Mouse (Mus musculus) retina, postnatal 7 days (tissue): Measurements from ENCODE around the gene Ak1.

Experiments used
- DNase-seq: peaks from one replicate; pipeline ENCODE4 v3.0.0-alpha.2; 2012; ENCODE audit warnings: low read depth, low spot score

Gene Ak1

GRCm38 (mm10) chr2:32621517-32621859 lies at the start of gene Ak1:
TSS of gene Ak1 (plus strand) at chr2:32621758.
- DNase-seq: no peak

GRCm38 (mm10) chr2:32572196-32572595 lies 49.4 kb upstream of the Ak1 start:
- no peak for DNase-seq

- no peak for DNase-seq
Observed at GRCm38 (mm10) chr2:32574497-32574896, 47.1 kb upstream of the Ak1 start, which contains the start of gene Pip5kl1. TSS of gene Pip5kl1 (plus strand) at chr2:32574797.

- DNase-seq: no peak
Observed at GRCm38 (mm10) chr2:32574901-32575585, 46.5 kb upstream of the Ak1 start.

- DNase-seq: no peak
Observed at GRCm38 (mm10) chr2:32575586-32576160, 45.9 kb upstream of the Ak1 start, which contains the start of gene 9430097D07Rik. TSS of gene 9430097D07Rik (minus strand) at chr2:32575684.

GRCm38 (mm10) chr2:32576532-32576931 lies 45.0 kb upstream of the Ak1 start:
- no peak for DNase-seq

GRCm38 (mm10) chr2:32578146-32579046 lies 43.2 kb upstream of the Ak1 start:
- DNase-seq: no peak

GRCm38 (mm10) chr2:32581450-32582095 lies 40.0 kb upstream of the Ak1 start:
- DNase-seq: no peak

GRCm38 (mm10) chr2:32582830-32583799 lies 38.4 kb upstream of the Ak1 start:
- DNase-seq: peak; percentile 73

- DNase-seq: no peak
Observed at GRCm38 (mm10) chr2:32585149-32585714, 36.3 kb upstream of the Ak1 start.

- DNase-seq: peak; percentile 82
Observed at GRCm38 (mm10) chr2:32586871-32587351, 34.6 kb upstream of the Ak1 start, which contains the start of gene St6galnac4. TSS of gene St6galnac4 (plus strand) at chr2:32587095.

GRCm38 (mm10) chr2:32587731-32588321 lies 33.7 kb upstream of the Ak1 start:
- no peak for DNase-seq

GRCm38 (mm10) chr2:32589213-32589795 lies 32.3 kb upstream of the Ak1 start:
- DNase-seq: no peak

GRCm38 (mm10) chr2:32590224-32590623 lies 31.3 kb upstream of the Ak1 start:
- no peak for DNase-seq

- DNase-seq: no peak
Observed at GRCm38 (mm10) chr2:32591249-32591648, 30.3 kb upstream of the Ak1 start.

GRCm38 (mm10) chr2:32596725-32597124 lies 24.8 kb upstream of the Ak1 start:
- DNase-seq: no peak

- DNase-seq: no peak
Observed at GRCm38 (mm10) chr2:32597248-32597647, 24.3 kb upstream of the Ak1 start.

- DNase-seq: no peak
Observed at GRCm38 (mm10) chr2:32597699-32598098, 23.9 kb upstream of the Ak1 start.

GRCm38 (mm10) chr2:32598506-32598905 lies 23.1 kb upstream of the Ak1 start:
- DNase-seq: no peak
